Mouse (Mus musculus): Measurements from ENCODE around the gene Ptprt.

GRCm38 (mm10) chr2:161944689-161945088 is 716.3 kb downstream of the Ptprt start:
- TF ChIP-seq CTCF (IDR thresholded peaks at IDR 0.05; ENCODE audit: borderline replicate concordance, insufficient read depth, low read depth, low read length) (no peak), POLR2A (IDR thresholded peaks at IDR 0.05; ENCODE audit: borderline replicate concordance, insufficient read depth, low read length) (no peak)

Data from cerebellum, adult 2 months (tissue).